Mouse (Mus musculus) MEL (cell line): ENCODE data around the gene Kif20b. TPM values are rescaled to one million over a fixed set of nuclear protein-coding genes. Genes with fewer than 3 reads are reported as not detected.
A peak's percentile ranks its signal among the peaks of the same experiment; 100 is the strongest.

Experiments used
- DNase-seq: peaks from one replicate; pipeline ENCODE4 v3.0.0; 2011; ENCODE audit warnings: low read depth, low spot score
- H3K27ac ChIP-seq: 2 replicates; pipeline ENCODE4 v1.5.1; 2012; ENCODE audit warnings: low read depth, mild to moderate bottlenecking, control low read depth, low read length, moderate library complexity; ENCODE audit not compliant: control insufficient read depth
- H3K27me3 ChIP-seq, 2 experiments: fragments of 150-350 bp in 1 of 2; sonication (generic) in 1 of 2; 2 replicates each; pipeline ENCODE4 v1.6.1; 2012; ENCODE audit warnings: low read length in 2 of 2, mild to moderate bottlenecking in 2 of 2, improper control_type of control experiment in 1 of 2, moderate library complexity in 1 of 2; ENCODE audit not compliant: insufficient read depth in 2 of 2, control insufficient read depth in 1 of 2
- H3K36me3 ChIP-seq, 2 experiments: 2 replicates each; pipeline ENCODE4 v1.6.1; 2012 to 2014; ENCODE audit warnings: low read length in 2 of 2, improper control_type of control experiment in 1 of 2, inconsistent platforms in 1 of 2, mild to moderate bottlenecking in 1 of 2; ENCODE audit not compliant: insufficient read depth in 2 of 2, control insufficient read depth in 1 of 2
- H3K4me1 ChIP-seq, 2 experiments: fragments of 150-350 bp in 1 of 2; sonication (generic) in 1 of 2; 2 replicates each; pipeline ENCODE4 v1.6.1; 2012; ENCODE audit warnings: low read length in 2 of 2, improper control_type of control experiment in 1 of 2, mild to moderate bottlenecking in 1 of 2; ENCODE audit not compliant: insufficient read depth in 2 of 2, control insufficient read depth in 1 of 2
- H3K4me3 ChIP-seq, 2 experiments: fragments of 150-350 bp in 1 of 2; sonication (generic) in 1 of 2; 2 replicates each; pipeline ENCODE4 v1.5.1; 2012; ENCODE audit warnings: low read depth in 2 of 2, low read length in 2 of 2, mild to moderate bottlenecking in 2 of 2, moderate library complexity in 2 of 2, control low read depth in 1 of 2, improper control_type of control experiment in 1 of 2; ENCODE audit not compliant: control insufficient read depth in 1 of 2, insufficient read depth in 1 of 2
- H3K79me2 ChIP-seq: 2 replicates; pipeline ENCODE4 v1.6.1; 2012; ENCODE audit warnings: mild to moderate bottlenecking, low read length, moderate library complexity; ENCODE audit not compliant: control insufficient read depth, poor library complexity, insufficient read depth
- H3K9ac ChIP-seq: 2 replicates; pipeline ENCODE4 v1.6.1; 2012; ENCODE audit warnings: low read depth, mild to moderate bottlenecking, control low read depth, low read length, moderate library complexity; ENCODE audit not compliant: control insufficient read depth, poor library complexity, severe bottlenecking
- H3K9me3 ChIP-seq: fragments of 150-350 bp; sonication (generic); replicated peaks from 2 replicates; pipeline ENCODE4 v1.6.1; 2012; ENCODE audit warnings: mild to moderate bottlenecking, low read length, improper control_type of control experiment, moderate library complexity; ENCODE audit not compliant: insufficient read depth
- BHLHE40 ChIP-seq: IDR thresholded peaks from 2 replicates; pipeline ENCODE4 v1.6.1; 2012; ENCODE audit warnings: low read depth, mild to moderate bottlenecking, inconsistent platforms, low read length, improper control_type of control experiment, borderline replicate concordance
- CHD1 ChIP-seq: IDR thresholded peaks from 2 replicates; pipeline ENCODE4 v1.6.1; 2012; ENCODE audit warnings: low read depth, mild to moderate bottlenecking, inconsistent platforms, low read length, improper control_type of control experiment
- CHD2 ChIP-seq: IDR thresholded peaks from 2 replicates; pipeline ENCODE4 v1.6.1; 2011; ENCODE audit warnings: low read length, improper control_type of control experiment
- E2F4 ChIP-seq: IDR thresholded peaks from 2 replicates; pipeline ENCODE4 v1.6.1; 2011; ENCODE audit warnings: low read depth, low read length, improper control_type of control experiment, borderline replicate concordance
- ELF1 ChIP-seq: IDR thresholded peaks from 2 replicates; pipeline ENCODE4 v1.6.1; 2014; ENCODE audit warnings: low read depth, mild to moderate bottlenecking, inconsistent platforms, low read length, improper control_type of control experiment, moderate library complexity
- EP300 ChIP-seq, 2 experiments: IDR thresholded peaks; 2 replicates each; pipeline ENCODE4 v1.6.1; 2011; ENCODE audit warnings: improper control_type of control experiment in 2 of 2, low read length in 2 of 2, low read depth in 1 of 2, mild to moderate bottlenecking in 1 of 2
- GABPA ChIP-seq: IDR thresholded peaks from 2 replicates; pipeline ENCODE4 v1.6.1; 2012; ENCODE audit warnings: low read depth, mild to moderate bottlenecking, inconsistent platforms, low read length, improper control_type of control experiment, moderate library complexity
- GATA1 ChIP-seq: IDR thresholded peaks from 2 replicates; pipeline ENCODE4 v1.6.1; 2011; ENCODE audit warnings: low read depth, low read length, improper control_type of control experiment
- HCFC1 ChIP-seq: IDR thresholded peaks from 2 replicates; pipeline ENCODE4 v1.6.1; 2012; ENCODE audit warnings: low read depth, mild to moderate bottlenecking, inconsistent platforms, low read length, improper control_type of control experiment, moderate library complexity
- KAT2A ChIP-seq: conservative IDR thresholded peaks from 2 replicates; pipeline ENCODE4 v1.6.1; 2012; ENCODE audit warnings: low read depth, low read length, improper control_type of control experiment, inconsistent platforms
- MAX ChIP-seq: IDR thresholded peaks from 2 replicates; pipeline ENCODE4 v1.6.1; 2011; ENCODE audit warnings: low read length, improper control_type of control experiment
- MAZ ChIP-seq: IDR thresholded peaks from 2 replicates; pipeline ENCODE4 v1.6.1; 2012; ENCODE audit warnings: low read depth, mild to moderate bottlenecking, inconsistent platforms, low read length, improper control_type of control experiment
- MEF2A ChIP-seq: IDR thresholded peaks from 2 replicates; pipeline ENCODE4 v1.6.1; 2014; ENCODE audit warnings: low read depth, mild to moderate bottlenecking, inconsistent platforms, low read length, improper control_type of control experiment; ENCODE audit not compliant: poor library complexity, insufficient replicate concordance, severe bottlenecking; ENCODE audit errors: extremely low read depth
- MXI1 ChIP-seq: IDR thresholded peaks from 2 replicates; pipeline ENCODE4 v1.6.1; 2011; ENCODE audit warnings: mild to moderate bottlenecking, low read depth, low read length, improper control_type of control experiment
- MYB ChIP-seq: IDR thresholded peaks from 2 replicates; pipeline ENCODE4 v1.6.1; 2011; ENCODE audit warnings: mild to moderate bottlenecking, low read depth, low read length, improper control_type of control experiment
- MYC ChIP-seq: IDR thresholded peaks from 2 replicates; pipeline ENCODE4 v1.6.1; 2011; ENCODE audit warnings: low read depth, mild to moderate bottlenecking, low read length, improper control_type of control experiment, moderate library complexity
- NRF1 ChIP-seq: IDR thresholded peaks from 2 replicates; pipeline ENCODE4 v1.6.1; 2014; ENCODE audit warnings: low read depth, mild to moderate bottlenecking, inconsistent platforms, low read length, improper control_type of control experiment, moderate library complexity; ENCODE audit not compliant: poor library complexity, insufficient read depth, severe bottlenecking
- POLR2AphosphoS2 ChIP-seq: IDR thresholded peaks from 2 replicates; pipeline ENCODE4 v1.6.1; 2011; ENCODE audit warnings: low read length, improper control_type of control experiment
- POLR2AphosphoS5 ChIP-seq: IDR thresholded peaks from 2 replicates; pipeline ENCODE4 v1.6.1; 2012; ENCODE audit warnings: low read depth, borderline replicate concordance, mild to moderate bottlenecking, inconsistent platforms, low read length, moderate library complexity, mixed read lengths
- RAD21 ChIP-seq: IDR thresholded peaks from 2 replicates; pipeline ENCODE4 v1.6.1; 2011; ENCODE audit warnings: mild to moderate bottlenecking, low read depth, low read length, improper control_type of control experiment
- RCOR1 ChIP-seq: IDR thresholded peaks from 2 replicates; pipeline ENCODE4 v1.6.1; 2012; ENCODE audit warnings: low read depth, mild to moderate bottlenecking, inconsistent platforms, low read length, improper control_type of control experiment
- SIN3A ChIP-seq: IDR thresholded peaks from 2 replicates; pipeline ENCODE4 v1.6.1; 2012; ENCODE audit warnings: low read length, improper control_type of control experiment, inconsistent platforms
- SMC3 ChIP-seq: IDR thresholded peaks from 2 replicates; pipeline ENCODE4 v1.6.1; 2011; ENCODE audit warnings: low read depth, low read length, improper control_type of control experiment
- TAL1 ChIP-seq: IDR thresholded peaks from 2 replicates; pipeline ENCODE4 v1.6.1; 2012; ENCODE audit warnings: mild to moderate bottlenecking, inconsistent platforms, low read length, moderate library complexity, mixed read lengths
- TBP ChIP-seq: IDR thresholded peaks from 2 replicates; pipeline ENCODE4 v1.8.0; 2011; ENCODE audit warnings: low read depth, low read length, improper control_type of control experiment
- TCF12 ChIP-seq: IDR thresholded peaks from 2 replicates; pipeline ENCODE4 v1.6.1; 2014; ENCODE audit warnings: low read depth, mild to moderate bottlenecking, inconsistent platforms, low read length, improper control_type of control experiment, moderate library complexity
- UBTF ChIP-seq: IDR thresholded peaks from 2 replicates; pipeline ENCODE4 v1.6.1; 2012; ENCODE audit warnings: low read depth, mild to moderate bottlenecking, inconsistent platforms, low read length, improper control_type of control experiment, moderate library complexity, borderline replicate concordance; ENCODE audit not compliant: insufficient read depth
- USF1 ChIP-seq: IDR thresholded peaks from 2 replicates; pipeline ENCODE4 v1.6.1; 2014; ENCODE audit warnings: low read depth, mild to moderate bottlenecking, inconsistent platforms, low read length, improper control_type of control experiment, moderate library complexity
- USF2 ChIP-seq, 2 experiments: IDR thresholded peaks; 2 replicates each; pipeline ENCODE4 v1.6.1; 2011 to 2012; ENCODE audit warnings: improper control_type of control experiment in 2 of 2, low read length in 2 of 2, borderline replicate concordance in 1 of 2, inconsistent platforms in 1 of 2, low read depth in 1 of 2, mild to moderate bottlenecking in 1 of 2; ENCODE audit not compliant: insufficient read depth in 1 of 2
- ZC3H11A ChIP-seq: IDR thresholded peaks from 2 replicates; pipeline ENCODE4 v1.6.1; 2012; ENCODE audit warnings: low read depth, mild to moderate bottlenecking, inconsistent platforms, low read length, improper control_type of control experiment
- ZKSCAN1 ChIP-seq: IDR thresholded peaks from 2 replicates; pipeline ENCODE4 v1.6.1; 2012; ENCODE audit warnings: low read depth, mild to moderate bottlenecking, inconsistent platforms, low read length, improper control_type of control experiment, moderate library complexity
- ZMIZ1 ChIP-seq: IDR thresholded peaks from 2 replicates; pipeline ENCODE4 v1.6.1; 2012; ENCODE audit warnings: low read depth, mild to moderate bottlenecking, inconsistent platforms, low read length, improper control_type of control experiment, moderate library complexity
- ZNF384 ChIP-seq: IDR thresholded peaks from 2 replicates; pipeline ENCODE4 v1.6.1; 2012; ENCODE audit warnings: low read depth, mild to moderate bottlenecking, inconsistent platforms, low read length, improper control_type of control experiment
- polyA plus RNA-seq, 2 experiments: library from polyadenylated mRNA; stranded (reverse) in 1 of 2; unstranded in 1 of 2; fragments of >175 nt in 1 of 2; fragments of >200 nt in 1 of 2; gene quantifications; 2 replicates each; pipeline versions ENCODE4 v1.2.1 to v1.2.4; 2012; ENCODE audit warnings: low replicate concordance in 2 of 2, low read depth in 1 of 2; ENCODE audit not compliant: insufficient read length in 2 of 2, insufficient read depth in 1 of 2, missing spikeins in 1 of 2
- total RNA-seq: library from RNA; depleted of rRNA; stranded (reverse); fragments of 300-350 nt; gene quantifications from 2 replicates; pipeline ENCODE4 v1.2.3, GENCODE M21; 2012

Gene Kif20b
- total and polyA plus RNA-seq, 3 experiments, result 40.0 to 55.5 (median 41.6) TPM

DNA sequence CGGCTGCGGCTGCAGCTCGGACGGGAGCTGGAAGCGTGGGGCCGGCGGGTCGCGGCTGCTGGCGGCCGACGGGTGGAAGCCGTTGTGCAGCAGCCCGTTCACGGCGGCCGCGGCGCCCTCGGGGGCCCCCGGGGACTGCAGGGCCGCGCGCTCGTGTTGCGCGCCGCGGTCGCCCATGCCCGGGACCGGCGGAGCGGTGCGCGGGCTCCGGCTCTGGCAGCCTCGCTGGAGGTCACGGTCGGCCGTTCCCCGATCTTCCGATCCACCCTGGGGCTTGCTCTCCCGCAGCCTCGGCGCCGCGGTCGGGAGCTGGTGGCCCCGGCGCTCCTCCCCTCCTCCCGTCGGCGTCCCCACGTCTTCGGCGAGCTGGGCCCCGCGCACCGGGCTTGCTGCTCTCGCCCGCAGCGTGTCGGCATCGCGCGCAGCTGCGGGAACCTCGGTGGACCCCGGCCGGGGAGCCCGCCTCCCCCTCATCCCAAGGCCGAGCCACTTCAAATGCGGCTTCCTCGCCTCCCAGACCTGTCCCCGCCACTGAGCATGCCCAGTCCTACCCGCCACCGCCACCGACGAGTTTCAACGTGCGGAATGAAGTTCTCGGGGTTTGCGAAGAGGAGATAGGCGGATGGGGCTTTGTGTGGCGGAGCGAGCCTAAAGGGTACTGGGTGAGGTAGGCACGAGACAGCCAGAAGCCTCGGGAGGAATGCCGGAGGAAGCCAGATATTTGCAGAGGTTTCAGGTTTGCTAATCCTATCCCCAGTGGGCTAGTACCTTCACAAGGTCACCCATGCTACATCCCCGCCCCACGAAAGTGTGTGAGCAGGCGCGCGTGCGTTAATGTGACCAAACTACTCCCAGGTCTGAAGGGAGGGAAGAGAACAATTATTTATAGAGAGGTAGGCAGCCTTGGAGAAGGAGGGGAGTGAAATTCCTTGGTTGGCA is 43.3 kb upstream of the Kif20b start, which contains the start of gene Pank1:
Pank1 (minus strand) TSS at position 853 of the 939 bp plus-strand sequence.
- Histone ChIP-seq H3K27ac (peak within 1 kb of the TSS; percentile 71), H3K79me2 (peaks cover 44% of the 10 kb centered on the region), H3K36me3 (peaks cover 0 to 39% of the 10 kb centered on the region in 2 experiments; a peak in 2 of 4 replicates), H3K9me3 (no peaks in the 10 kb centered on the region), H3K4me1 (peaks cover 13 to 37% of the 10 kb centered on the region in 2 experiments), H3K4me3 (peak within 1 kb of the TSS; percentile 80 to 93), H3K9ac (peak within 1 kb of the TSS; percentile 93), H3K27me3 (no peaks in the 10 kb centered on the region)
- peak; percentile 87 for DNase-seq
- TF ChIP-seq MAZ, result 0 out of 2 replicates have a peak, but pooled peaks have one; percentile 8
- TF ChIP-seq ZKSCAN1, result no peak
- peak; percentile 72 for TF ChIP-seq NRF1
- no peak for TF ChIP-seq MEF2A
- TF ChIP-seq TCF12, result peak; percentile 35; the same call in 1 of the 2 replicates
- TF ChIP-seq POLR2AphosphoS2, result peak; percentile 86
- TF ChIP-seq BHLHE40, result peak; percentile 28; the same call in 1 of the 2 replicates
- TF ChIP-seq MAX, result peak; percentile 37; the same call in 1 of the 2 replicates
- TF ChIP-seq USF2 (IDR thresholded peaks at IDR 0.05; ENCODE audit: borderline replicate concordance in 1 of 2, insufficient read depth in 1 of 2, low read depth in 1 of 2, low read length in 2 of 2), result no peak
- peak; percentile 22; the same call in 1 of the 2 replicates for TF ChIP-seq RCOR1
- TF ChIP-seq EP300 (IDR thresholded peaks at IDR 0.05; ENCODE audit: low read depth in 1 of 2, low read length in 2 of 2), result peak in 1 of 2 experiments; percentile 5; a peak in 1 of 4 replicates
- peak; percentile 75 for TF ChIP-seq MXI1
- no peak for TF ChIP-seq ELF1
- TF ChIP-seq E2F4, result no peak
- no peak for TF ChIP-seq KAT2A
- no peak for TF ChIP-seq ZNF384
- TF ChIP-seq HCFC1, result no peak; the same call in none of the 2 replicates
- no peak for TF ChIP-seq MYB
- TF ChIP-seq TAL1, result no peak
- TF ChIP-seq GATA1, result no peak
- peak; percentile 75 for TF ChIP-seq SIN3A
- TF ChIP-seq TBP, result peak; percentile 71; the same call in 1 of the 2 replicates
- 0 out of 2 replicates have a peak, but pooled peaks have one; percentile 4 for TF ChIP-seq SMC3
- no peak for TF ChIP-seq RAD21
- TF ChIP-seq GABPA, result no peak
- TF ChIP-seq MYC, result peak; percentile 61; the same call in 1 of the 2 replicates
- peak; percentile 62 for TF ChIP-seq ZMIZ1
- TF ChIP-seq CHD1, result no peak; the same call in none of the 2 replicates
- 0 out of 2 replicates have a peak, but pooled peaks have one; percentile 13 for TF ChIP-seq USF1
- no peak; the same call in 1 of the 2 replicates for TF ChIP-seq POLR2AphosphoS5
- TF ChIP-seq ZC3H11A, result no peak
- peak; percentile 39; the same call in 1 of the 2 replicates for TF ChIP-seq UBTF
- TF ChIP-seq CHD2, result no peak
